Mouse (Mus musculus) cerebellum, postnatal 25 days (tissue): ENCODE results near the gene Gm11034.

Source experiments
- DNase-seq, 2 experiments: peaks; one replicate each; pipeline ENCODE4 v3.0.0; 2021; ENCODE audit warnings: mixed read lengths in 2 of 2

Gene Gm11034

DNA sequence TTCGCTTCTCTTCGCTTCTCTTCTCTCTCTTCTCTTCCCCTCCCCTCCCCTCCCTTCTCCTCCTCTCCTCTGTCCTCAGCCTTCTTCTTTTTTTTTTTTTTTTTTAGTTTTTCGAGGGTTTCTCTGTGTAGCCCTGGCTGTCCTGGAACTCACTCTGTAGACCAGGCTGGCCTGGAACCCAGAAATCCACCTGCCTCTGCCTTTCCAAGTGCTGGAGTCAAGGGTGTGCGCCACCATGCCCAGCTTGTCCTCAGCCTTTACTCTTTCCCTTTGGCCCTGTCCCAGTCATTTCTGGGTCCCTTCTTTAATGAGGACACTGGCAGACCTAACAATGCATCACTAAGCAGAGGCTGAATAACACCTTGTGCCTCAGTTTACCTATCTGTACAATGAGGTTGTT, at the start of gene Gm11034:
Gene Gm11034, minus strand, starts transcription at position 101 of the 400 bp plus-strand sequence.
- DNase-seq, result no peak

DNA sequence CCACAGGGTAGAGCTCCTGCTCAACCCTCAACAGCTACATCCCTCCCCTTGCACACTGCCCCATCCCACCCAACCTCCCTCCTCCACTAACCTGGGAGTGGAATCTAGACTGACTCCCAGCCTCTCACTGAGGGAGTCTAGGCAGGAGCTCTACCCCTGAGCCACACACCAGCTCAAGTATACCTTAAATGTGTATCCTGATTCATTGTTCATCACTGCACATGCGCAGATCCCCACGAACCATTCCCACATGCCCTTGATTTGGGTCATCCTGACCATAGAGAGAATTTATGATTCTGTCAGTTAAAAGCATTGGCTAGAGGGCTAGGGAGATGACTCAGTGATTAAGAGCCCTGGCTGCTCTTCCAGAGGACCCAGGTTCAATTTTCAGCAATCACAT, 49.3 kb upstream of the Gm11034 start:
- no peak for DNase-seq

DNA sequence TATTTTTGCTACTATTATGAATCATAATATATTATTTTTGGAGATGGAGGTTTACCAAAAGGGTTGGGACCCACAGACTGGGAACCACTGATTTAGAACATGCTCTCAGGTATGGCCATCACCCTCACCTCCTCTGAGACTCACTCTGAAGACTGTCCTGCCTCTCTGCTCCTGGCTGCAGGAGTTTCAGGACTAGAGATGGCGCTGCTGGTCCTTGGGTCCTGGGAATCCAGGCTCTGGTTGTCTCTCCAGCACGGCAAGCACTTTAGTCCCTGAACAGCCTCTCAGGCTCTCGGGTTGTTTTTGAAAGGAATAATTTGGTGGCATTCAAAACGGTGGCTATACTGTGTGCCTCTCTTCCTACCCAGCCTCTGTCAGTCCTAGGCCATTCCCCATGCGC, 48.4 kb upstream of the Gm11034 start:
- DNase-seq, result peak; percentile 38 to 60

DNA sequence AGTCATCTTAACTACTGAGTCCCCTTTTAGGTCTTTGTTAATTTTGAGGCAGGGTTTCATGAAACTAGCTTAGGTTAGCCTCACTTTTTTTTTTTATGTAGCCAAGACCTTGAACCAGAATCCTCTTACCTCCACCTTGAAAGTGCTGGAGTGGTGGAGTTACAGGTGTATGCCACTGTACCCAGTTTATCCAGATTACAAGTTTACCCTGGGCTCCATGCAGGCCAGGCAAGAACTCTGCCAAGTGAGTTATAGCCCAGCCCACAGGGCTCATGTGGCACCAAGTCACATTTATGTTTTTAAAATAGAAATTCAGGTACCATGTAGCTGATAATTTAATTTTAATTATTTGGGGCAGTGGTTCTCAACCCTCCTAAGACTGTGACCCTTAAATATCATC, 48.0 kb upstream of the Gm11034 start:
- DNase-seq, result no peak

DNA sequence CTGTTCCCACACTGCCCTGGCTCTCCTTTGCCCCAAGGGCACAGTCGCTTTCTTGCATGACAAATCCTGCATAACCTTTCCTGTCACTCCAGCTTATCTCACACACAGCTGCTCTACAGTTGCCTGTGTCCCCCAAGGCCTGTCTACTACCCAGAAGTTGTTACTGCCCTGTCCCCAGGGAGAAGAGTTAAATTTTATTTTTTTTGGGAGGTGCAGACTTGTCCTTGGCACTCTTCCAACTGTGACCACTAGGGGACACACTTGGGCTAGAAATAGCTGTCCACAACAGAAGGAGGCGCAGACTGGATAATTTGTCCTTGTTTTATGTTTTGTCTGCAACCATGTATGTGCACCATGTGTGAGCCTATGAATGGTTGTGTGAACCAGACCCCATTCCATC, 47.6 kb upstream of the Gm11034 start:
- peak; percentile 38 to 57 for DNase-seq

DNA sequence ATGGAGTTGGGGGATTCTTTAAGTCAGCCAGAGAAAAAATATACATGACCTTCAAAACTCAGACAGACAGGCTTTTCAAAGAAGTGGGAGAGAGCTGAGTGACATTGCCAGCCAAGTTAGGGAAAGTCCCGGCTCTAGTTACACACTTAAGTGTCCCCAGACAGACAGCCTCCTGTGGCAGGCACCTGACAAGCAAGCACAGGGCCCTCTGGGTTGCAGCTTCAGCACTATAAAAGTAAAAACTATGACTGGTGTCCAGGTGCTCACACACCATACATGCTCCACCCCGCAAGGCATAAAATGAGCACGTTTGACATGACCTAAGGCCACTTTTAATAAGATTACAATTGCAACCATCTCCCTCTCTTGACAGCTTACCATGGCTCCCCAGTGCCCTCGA, 47.1 kb upstream of the Gm11034 start:
- no peak for DNase-seq

DNA sequence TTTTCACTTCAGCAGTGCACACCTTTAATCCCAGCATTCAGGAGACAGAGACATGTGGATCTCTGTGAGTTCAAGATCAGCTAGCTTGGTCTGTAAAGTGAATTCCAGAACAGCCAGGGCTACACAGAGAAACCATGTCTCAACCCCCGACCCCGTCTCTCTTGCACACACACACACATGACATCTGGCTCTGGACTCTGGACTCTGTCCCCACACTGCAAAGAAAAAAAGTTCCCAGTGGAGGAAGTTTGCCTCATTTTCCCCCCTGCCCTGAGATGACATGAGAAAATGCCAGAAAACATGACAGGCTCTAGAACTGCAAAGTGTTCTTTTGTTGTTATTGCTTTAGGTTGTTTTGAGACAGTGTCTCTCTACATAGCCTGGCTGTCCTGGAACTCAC, 46.4 kb upstream of the Gm11034 start:
- DNase-seq, result no peak

DNA sequence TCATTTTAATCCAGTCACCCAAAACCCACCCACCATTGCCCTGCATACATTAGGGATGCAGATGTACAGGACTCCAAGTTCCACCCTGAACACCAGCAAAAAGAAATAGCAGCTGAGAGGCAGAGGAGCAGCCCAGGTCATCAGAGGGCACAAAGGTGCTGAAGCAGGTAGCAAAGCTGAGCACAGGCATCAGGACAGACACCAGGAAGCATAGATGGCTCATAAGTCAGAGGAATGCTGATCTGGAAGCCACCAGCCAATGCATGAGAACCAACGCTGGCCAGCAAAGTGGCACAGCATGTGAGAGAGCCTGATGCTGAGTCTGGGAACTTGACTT, 44.4 kb upstream of the Gm11034 start:
- DNase-seq, result no peak

DNA sequence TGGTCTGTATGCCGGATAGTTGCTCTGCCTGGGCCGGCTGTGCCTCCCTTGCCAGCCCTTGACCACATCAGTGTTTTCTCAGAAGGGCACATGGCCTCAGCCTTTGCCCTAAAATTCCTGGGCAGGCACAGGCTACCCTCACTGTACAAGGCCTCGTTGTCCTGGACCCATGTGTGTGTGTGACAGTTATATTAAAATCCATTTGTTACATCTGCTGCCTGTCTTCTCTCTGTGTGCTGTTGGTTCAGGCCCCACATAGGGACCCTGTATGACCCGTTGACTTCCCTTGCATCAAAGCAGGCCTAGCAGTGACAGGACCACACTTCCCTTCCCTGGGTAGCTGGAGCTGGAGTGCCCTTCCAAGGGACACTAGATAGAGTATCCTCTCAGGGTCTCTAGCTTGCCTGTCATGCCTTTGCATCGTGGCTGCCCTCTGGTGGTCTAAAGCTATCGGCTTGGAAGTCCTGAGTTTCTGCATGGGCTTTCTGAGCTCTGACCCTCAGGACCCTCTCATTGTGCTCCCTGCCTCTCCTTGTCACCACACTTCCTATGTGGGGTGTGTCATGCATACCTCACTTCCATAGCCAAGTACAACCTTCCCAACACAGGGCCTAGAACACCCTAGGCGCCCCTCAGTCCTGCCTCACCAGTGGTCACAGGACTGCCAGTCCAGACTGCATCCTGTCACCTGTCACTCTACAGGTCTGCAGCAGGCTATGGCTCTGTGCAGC, 43.9 kb upstream of the Gm11034 start:
- DNase-seq, result peak in 1 of 2 experiments; percentile 31

DNA sequence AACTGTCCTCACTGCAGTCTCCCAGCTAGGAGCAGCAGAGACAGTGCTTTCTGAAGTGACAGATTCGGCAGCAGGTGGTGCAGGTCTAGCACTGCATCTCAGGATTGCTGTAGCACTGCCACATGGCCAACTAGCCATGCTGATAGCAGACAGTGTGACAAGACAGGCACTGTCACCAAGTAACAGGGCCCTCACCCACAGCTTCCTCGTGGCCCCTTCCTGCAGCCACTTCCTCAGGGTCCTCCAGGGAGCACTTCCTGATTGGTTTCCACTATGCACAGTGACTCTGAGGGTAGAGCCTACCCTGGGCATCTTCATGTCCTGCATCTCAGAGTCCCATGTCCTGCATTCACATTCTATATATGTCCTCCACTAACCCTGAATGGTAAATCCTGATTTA, 31.2 kb upstream of the Gm11034 start:
- DNase-seq, result no peak

DNA sequence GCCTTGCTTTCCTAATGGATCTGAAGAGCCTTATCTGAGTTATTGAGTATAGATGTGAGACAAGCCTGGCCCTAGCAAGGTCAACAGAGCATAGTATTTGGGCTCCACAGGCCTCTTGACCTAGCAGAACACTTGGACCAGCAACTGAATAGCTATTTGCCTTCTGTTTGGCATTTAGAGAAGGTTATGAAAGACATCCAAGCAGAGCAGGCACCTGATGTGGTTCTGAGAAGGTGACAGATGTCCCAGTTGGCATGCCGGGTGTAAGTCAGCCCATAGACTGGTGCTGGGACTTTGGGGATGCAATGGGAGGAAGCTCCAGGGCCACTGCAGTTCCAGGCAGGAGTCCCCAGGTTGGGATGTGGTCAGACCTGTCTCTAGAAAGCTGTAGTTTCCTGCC, 28.8 kb upstream of the Gm11034 start:
- no peak for DNase-seq

DNA sequence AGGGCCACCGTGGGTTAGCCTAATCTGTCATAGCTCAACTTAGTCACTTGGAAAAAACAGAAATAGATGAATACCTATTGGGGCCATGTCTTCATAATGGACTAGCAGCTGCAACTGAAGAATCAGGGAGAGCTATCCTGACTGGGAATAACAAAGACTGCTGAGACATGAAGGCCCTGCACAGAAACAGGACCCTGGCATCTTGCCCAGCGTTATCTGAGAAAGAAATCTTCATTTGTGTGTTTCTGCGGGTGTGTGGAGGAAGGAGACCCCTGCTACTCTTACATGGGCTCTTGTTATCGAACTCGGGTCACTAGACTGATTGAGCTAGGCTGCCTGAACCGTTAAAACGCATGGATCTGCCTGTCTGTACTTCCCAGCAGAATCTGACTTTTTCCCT, 27.5 kb upstream of the Gm11034 start:
- peak in 1 of 2 experiments; percentile 43 for DNase-seq

DNA sequence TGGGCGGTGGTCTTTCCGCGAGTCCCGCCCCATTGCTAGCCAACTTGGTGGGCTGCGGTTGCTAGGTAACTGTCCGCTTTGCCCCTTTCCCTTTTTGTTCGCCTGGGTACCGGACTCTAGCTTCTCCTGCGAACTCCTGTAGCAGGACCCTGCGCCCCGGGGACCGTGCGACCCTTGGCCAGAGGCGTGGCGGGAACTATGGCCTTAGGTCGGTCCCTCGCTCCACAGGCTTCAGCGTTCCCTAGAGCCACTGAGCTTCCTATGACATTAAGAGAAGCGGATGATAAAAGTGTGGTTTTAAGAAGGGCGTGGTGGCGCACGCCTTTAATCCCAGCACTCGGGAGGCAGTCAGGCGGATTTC, 26.9 kb upstream of the Gm11034 start:
- no peak for DNase-seq

DNA sequence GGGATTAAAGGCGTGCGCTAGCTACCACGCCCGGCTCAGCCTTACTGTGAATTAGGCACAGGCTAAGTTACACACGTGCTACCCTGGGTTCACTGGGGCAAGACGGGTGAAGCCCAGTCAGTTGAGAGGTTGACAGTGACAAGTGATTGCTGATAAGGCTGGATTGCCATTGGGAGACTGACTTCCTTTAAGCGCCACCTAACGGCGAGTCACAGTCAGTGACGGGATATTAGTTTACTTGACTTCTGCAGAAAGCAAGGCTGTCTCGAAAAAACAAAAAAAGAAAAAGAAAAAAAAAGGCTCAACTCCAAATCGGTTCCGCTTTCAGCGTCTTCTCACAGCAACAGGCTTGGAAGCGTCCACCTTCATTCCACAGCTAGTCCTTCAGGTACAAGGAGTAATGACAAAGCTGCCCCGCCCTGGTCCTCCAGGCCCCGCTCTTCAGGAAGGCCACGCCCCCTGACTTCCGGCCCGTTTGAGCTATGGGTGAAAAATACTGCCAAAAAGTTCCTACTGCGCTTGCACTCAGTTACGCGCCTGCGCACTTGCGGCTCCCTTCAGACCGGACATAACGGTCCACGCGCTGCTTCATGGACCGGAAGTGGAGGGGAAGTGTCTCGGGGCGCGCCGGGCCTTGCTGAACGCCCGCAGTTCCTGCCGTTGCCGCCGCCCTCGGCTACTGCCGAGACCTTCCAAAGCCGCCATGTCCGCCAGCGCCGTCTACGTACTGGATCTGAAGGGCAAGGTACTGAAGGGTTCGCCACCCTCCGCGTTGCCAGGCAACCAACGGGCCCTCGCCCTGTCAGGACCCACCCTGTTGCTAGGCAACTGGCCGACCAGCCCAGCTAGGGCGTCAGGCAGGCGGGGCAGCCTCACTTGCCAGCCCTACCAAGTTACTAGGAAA, 26.3 kb upstream of the Gm11034 start, which contains the start of gene Ap1m1:
Gene Ap1m1, plus strand, starts transcription at position 520 of the 904 bp plus-strand sequence.
- DNase-seq, result peak; percentile 97 to 99

DNA sequence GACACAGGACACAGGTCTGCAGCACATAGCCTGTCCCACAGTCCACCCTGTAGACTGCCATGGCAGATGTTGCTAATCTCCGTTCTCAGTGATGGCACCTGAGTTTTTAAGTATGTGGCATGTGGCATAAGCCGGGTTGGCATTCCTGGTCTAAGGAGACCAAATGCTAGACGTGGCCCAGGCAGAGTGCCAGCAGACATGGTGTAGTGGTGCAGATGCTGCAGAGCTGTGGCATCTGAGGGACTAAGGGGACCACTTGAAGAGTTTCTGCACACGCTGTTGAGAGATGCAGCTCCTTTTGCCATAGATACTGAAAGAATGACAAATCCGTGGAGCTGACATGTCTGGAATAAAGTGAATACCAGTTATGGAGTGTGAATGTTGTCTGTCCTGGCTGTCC, 9.2 kb upstream of the Gm11034 start:
- DNase-seq, result no peak

DNA sequence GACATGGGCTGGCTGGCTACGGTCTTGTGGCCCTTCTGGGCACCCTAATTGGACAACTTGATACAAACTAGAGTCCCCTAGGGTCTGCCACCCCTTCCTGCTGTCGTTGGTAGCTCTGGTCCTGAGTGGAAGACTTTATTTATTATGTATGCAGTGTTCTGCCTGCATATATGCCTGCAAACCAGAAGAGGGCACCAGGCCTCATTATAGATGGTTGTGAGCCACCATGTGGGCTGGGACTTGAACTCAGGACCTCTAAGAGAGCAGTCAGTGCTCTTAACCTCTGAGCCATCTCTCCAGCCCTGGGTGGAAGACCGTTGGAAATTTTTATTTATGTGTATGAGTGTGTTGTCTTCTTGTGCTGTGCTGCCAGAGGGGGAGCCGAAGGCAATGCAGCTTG, 7.3 kb upstream of the Gm11034 start:
- no peak for DNase-seq

DNA sequence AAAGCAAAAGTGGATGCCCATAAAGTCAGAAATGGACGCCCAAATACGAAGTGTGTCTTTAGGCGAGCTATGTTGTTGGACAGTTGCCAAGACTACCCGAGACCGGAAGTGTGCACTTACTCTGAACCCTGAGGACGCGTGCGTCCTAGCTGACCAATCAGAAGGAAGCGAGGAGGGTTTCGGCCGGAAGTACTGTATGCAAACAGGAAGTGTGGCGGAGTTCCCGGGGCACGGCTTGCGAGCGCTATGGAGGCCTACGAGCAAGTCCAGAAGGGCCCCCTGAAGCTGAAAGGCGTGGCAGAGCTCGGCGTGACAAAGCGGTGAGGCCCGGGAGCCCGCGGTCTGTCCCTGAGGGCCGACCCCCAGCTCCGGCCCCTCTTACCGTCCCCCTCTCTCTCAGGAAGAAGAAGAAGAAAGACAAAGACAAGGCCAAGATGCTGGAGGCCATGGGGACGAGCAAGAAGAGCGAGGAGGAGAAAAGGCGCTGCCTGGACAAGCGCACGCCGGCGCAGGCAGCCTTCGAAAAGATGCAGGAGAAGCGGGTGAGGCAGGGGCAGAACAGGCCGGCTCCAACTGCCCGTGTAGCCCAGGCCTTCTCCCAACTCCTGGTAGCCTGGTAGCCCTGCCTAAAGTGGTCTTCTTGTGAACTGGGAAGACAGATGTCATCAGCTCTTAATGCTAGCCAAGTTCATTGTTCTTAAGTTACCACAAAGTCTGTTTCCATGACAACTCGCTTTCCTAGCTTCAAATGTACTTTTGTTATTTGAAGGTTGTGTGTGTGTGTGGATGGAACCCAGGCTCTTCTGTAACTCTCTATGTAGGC, 6.3 kb upstream of the Gm11034 start, which contains the start of gene Fam32a:
Gene Fam32a, plus strand, starts transcription at position 190 of the 823 bp plus-strand sequence.
- DNase-seq, result peak; percentile 84 to 90

DNA sequence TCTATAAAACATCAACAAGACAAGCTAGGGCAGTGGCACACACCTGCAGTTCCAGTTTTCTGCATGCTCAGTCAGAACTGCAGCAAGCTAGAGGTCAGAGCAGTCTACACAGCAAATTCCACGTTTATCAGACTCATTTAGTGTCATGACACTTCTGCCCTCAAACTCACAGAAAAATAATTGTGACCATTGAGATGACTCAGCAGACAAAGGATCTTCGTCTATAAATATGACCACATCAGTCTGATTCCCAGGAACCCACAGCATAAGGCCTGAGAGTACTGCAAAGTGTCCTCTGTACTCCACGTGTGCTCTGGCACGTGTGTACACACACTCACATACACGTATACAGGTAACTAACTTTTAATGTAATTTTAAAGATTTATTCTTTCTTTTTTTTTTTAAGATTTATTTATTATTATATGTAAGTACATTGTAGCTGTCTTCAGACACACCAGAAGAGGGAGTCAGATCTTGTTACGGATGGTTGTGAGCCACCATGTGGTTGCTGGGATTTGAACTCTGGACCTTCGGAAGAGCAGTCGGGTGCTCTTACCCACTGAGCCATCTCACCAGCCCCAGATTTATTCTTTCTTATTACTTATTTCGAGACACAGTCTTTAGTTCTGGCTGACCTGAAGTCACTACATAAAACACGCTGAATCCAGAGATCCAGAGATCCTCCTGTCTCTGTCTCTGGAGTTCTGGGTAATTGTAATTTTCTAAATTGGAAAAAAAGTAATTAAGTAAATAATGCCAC, 5.5 kb upstream of the Gm11034 start:
- no peak for DNase-seq

DNA sequence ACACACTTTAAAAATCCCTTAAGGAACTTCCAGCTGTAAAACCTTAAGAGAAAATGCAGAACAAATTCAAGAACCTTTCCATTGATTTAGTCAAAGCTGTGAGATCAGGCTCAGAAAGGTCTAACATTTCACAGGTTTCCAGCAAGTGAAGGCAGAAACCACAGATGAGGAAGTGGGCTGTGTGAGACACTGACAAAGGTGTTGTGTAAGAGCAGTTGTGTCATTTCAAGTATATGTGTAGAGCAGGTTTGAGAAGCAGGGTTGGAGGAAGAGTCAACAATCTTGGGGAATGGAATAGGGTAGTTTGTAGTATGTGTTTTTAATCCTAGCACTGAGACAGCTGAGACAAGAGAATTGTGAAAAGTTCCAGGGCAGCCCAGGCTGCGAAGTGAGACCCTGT, 2.4 kb upstream of the Gm11034 start:
- no peak for DNase-seq

DNA sequence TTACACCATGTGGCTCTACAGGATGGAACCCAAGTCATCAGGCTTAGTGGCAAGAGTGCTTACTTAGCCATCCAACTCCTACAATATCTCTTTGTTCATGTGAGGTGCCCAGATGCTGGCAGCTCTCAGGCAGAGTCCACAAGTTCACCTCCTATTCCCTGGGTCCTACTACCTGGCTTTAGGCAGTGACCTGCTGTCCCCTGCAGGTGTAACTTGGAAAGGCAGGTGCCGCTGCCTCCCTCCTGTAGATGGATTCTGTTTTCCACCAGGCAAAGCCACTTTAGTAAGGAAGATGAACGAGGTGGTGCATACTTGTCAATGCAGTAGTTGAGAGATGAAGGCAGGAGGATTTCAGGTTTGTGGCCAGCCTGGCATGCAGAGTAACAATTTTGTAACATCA, 1.6 kb upstream of the Gm11034 start:
- no peak for DNase-seq

DNA sequence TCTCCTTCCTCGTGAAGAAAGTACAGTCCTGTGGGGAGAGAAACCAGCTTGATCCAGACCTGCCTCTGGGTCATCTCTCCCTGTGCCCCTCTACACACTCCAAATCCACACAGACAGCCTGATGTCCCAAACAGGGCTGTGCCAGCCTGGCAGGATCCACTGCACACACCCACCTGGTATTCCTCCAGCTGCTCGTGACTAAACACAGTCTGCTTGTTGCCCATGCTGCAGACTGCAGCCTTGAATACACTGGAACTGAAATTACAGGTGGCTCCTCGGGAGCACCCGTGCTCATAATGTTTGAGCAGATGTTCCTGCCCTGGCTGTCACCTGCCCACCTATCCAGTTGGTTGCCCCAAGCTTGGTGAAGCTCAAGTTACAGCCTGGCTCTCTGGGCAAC, 685 bp downstream of the Gm11034 start, which contains the start of gene Cib3:
Gene Cib3, minus strand, starts transcription at position 87 of the 400 bp plus-strand sequence.
- no peak for DNase-seq

DNA sequence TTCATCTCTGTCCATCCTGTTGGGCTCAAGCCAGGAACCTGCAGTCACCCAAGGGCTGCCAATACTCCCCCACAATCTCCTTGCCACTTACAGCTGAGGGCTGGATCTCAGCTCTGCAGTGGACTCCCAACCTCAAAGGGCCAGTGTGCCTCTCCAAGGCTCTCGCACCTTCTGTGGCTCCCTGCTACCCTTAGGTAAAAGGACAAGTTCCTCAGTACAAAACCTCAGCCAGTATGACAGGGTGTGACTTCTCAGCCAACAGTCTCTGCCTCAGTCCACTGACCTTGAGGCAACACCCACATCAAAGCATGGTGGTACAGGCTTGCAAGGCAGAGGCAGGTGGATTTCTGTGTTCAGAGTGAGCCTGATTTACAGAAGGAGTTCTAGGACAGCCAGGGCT, 1.6 kb downstream of the Gm11034 start:
- no peak for DNase-seq
